Mouse (Mus musculus) ES-E14 (cell line): ENCODE data around the gene Tapt1. TPM values are rescaled to one million over a fixed set of nuclear protein-coding genes. Genes with fewer than 3 reads are reported as not detected.

Source experiments
- DNase-seq: peaks from one replicate; pipeline ENCODE4 v3.0.0-alpha.2; 2013; ENCODE audit warnings: low read depth, low spot score
- H3K27ac ChIP-seq: 2 replicates; pipeline ENCODE4 v1.5.1; 2012; ENCODE audit warnings: low read depth, mild to moderate bottlenecking, low read length, moderate library complexity, mixed read lengths; ENCODE audit not compliant: poor library complexity, insufficient read depth, severe bottlenecking
- H3K36me3 ChIP-seq: 2 replicates; pipeline ENCODE4 v1.6.1; 2012; ENCODE audit warnings: mild to moderate bottlenecking, low read length, moderate library complexity, mixed read lengths; ENCODE audit not compliant: control insufficient read depth, poor library complexity, insufficient read depth, severe bottlenecking
- H3K4me1 ChIP-seq, 2 experiments: fragments of 150-350 bp in 1 of 2; sonication (generic) in 1 of 2; 2 replicates each; pipeline ENCODE4 v1.6.1; 2012; ENCODE audit warnings: low read length in 2 of 2, mild to moderate bottlenecking in 1 of 2, mixed read lengths in 1 of 2; ENCODE audit not compliant: control insufficient read depth in 2 of 2, insufficient read depth in 2 of 2, poor library complexity in 1 of 2
- H3K4me3 ChIP-seq, 2 experiments: fragments of 150-350 bp in 1 of 2; sonication (generic) in 1 of 2; 2 replicates each; pipeline ENCODE4 v1.5.1; 2012; ENCODE audit warnings: low read length in 2 of 2, low read depth in 1 of 2, mild to moderate bottlenecking in 1 of 2, mixed read lengths in 1 of 2; ENCODE audit not compliant: insufficient read depth in 1 of 2, poor library complexity in 1 of 2, severe bottlenecking in 1 of 2
- H3K9ac ChIP-seq: 2 replicates; pipeline ENCODE4 v1.6.1; 2012; ENCODE audit warnings: low read depth, mild to moderate bottlenecking, low read length, mixed read lengths; ENCODE audit not compliant: poor library complexity, insufficient read depth, severe bottlenecking
- H3K9me3 ChIP-seq: fragments of 150-350 bp; sonication (generic); 2 replicates; pipeline ENCODE4 v1.6.1; 2012; ENCODE audit warnings: low read depth, mild to moderate bottlenecking, low read length; ENCODE audit not compliant: control insufficient read depth, insufficient read depth
- CHD2 ChIP-seq: IDR thresholded peaks from 2 replicates; pipeline ENCODE4 v1.6.1; 2014; ENCODE audit warnings: mild to moderate bottlenecking, low read depth, low read length, inconsistent platforms
- HCFC1 ChIP-seq: IDR thresholded peaks from 2 replicates; pipeline ENCODE4 v1.6.1; 2012; ENCODE audit warnings: low read length, inconsistent platforms, borderline replicate concordance; ENCODE audit not compliant: insufficient read depth
- MAFK ChIP-seq: IDR thresholded peaks from 2 replicates; pipeline ENCODE4 v1.6.1; 2014; ENCODE audit warnings: mild to moderate bottlenecking, low read depth, low read length, inconsistent platforms; ENCODE audit not compliant: insufficient read depth
- ZC3H11A ChIP-seq: IDR thresholded peaks from 2 replicates; pipeline ENCODE4 v1.6.1; 2012; ENCODE audit warnings: low read depth, mild to moderate bottlenecking, inconsistent platforms, low read length, borderline replicate concordance
- ZNF384 ChIP-seq: IDR thresholded peaks from 2 replicates; pipeline ENCODE4 v1.6.1; 2012; ENCODE audit warnings: low read depth, low read length, inconsistent platforms
- in situ Hi-C, 2 experiments: fragments of 600-800 bp; cut with MboI; formaldehyde crosslinking; loops; one replicate each; pipeline ENCODE4 v1.15.1; 2025; ENCODE audit warnings: low sequenced_read_pairs in 2 of 2, inconsistent platforms in 1 of 2; ENCODE audit not compliant: unreplicated experiment in 2 of 2
- total RNA-seq: library from RNA; depleted of rRNA; stranded (reverse); fragments of 300-350 nt; gene quantifications from 2 replicates; pipeline ENCODE4 v1.2.3, GENCODE M21; 2012

Tapt1 gene
- total RNA-seq, 1 experiment, result 25.9 TPM

DNA sequence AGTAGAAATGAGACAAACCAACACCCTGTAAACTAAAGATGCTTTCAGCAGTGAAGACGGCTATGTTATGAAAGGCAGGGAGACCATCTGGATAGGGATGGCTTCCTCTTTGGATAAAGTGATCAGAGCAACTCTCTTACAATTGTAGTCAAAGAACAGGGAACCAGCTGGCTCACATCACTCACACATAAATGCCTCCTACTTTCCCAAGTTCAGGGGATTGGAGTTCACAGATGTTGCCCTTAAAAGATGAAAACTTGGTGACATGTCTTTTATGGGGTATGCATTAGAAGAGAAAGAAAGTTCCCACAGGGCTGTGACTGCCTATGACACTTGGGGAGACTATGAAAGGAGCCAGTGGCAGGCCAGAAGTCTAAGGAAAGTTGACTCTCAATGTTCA is 73.4 kb downstream of the Tapt1 start:
- Histone ChIP-seq H3K4me3 (no peak overlapping the region), H3K36me3 (no peaks in the 10 kb centered on the region), H3K4me1 (no peaks in the 10 kb centered on the region), H3K27ac (no peak overlapping the region), H3K9me3 (no peaks in the 10 kb centered on the region), H3K9ac (no peak overlapping the region)
- in situ Hi-C loops, result no loop called here
- no peak for DNase-seq
- no peak for TF ChIP-seq MAFK
- no peak for TF ChIP-seq ZNF384
- TF ChIP-seq HCFC1, result no peak
- TF ChIP-seq CHD2, result no peak
- no peak for TF ChIP-seq ZC3H11A

DNA sequence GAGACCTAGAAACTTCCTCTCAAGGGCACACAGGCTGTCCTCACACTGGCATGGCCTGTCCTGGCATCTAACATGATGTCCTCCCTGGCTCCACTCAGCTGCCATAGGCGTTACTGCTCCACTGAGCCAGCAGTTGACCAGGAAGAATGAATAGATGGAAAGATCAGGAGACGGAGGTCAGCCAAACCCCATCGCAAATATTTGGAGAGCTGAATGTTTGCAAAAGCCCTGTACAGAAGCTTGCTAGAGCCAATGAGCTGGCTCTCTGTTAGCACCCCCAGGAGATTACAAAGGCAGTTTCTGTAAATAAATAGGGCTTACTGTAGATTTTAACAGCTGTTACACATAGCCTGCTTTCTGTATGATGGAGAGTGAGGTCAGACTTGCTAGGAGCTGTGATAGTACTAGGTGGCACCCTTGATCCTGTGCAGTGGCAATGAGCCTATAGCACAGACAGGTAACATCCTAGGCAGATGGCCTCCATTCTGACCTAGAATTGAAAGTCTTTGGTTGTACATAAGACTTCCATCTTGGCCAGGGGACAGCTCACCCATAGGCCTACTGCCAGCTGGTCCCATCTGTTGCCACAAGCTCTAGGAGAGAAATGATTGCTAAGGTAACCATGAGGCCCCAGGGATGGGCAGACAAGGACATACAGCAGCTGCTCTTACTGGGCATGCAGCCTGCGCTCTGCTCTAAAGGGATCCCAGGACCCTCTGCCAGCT is 74.9 kb downstream of the Tapt1 start:
- Histone ChIP-seq H3K4me1 (no peaks in the 10 kb centered on the region; a peak in 1 of 4 replicates), H3K4me3 (no peak overlapping the region), H3K36me3 (no peaks in the 10 kb centered on the region), H3K9ac (no peak overlapping the region), H3K27ac (no peak overlapping the region), H3K9me3 (no peaks in the 10 kb centered on the region)
- TF ChIP-seq HCFC1 (no peak), ZNF384 (no peak), ZC3H11A (no peak)
- in situ Hi-C loops, result no loop called here
- no peak for DNase-seq

DNA sequence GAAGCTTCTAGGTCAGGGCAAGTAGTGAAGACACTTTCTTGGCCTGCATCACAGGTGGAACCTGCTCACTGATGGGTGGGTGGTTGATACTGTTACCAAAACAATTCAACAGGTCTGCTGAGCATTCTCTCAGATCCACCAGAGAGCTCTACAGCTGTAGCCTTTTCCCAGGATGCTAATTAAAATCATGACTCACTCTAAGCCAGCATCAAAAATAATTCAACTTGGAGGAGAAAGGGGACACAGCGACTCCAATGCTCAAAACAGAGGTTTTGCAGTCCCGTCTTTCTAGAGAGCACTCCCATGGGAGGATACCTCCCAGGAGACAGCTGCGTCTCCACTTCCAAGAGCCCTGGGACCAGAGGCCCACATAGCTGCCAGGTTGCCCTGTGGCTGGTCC is 78.7 kb downstream of the Tapt1 start:
- TF ChIP-seq CHD2 (no peak), ZNF384 (no peak), ZC3H11A (no peak), MAFK (no peak), HCFC1 (no peak)
- H3K4me1 ChIP-seq, result peaks cover 2 to 11% of the 10 kb centered on the region in 2 experiments; a peak in 2 of 4 replicates
- in situ Hi-C loops, result no loop called here
- DNase-seq, result no peak
- no peaks in the 10 kb centered on the region for H3K36me3 ChIP-seq
- no peak overlapping the region for H3K27ac ChIP-seq
- H3K9ac ChIP-seq, result no peak overlapping the region
- H3K4me3 ChIP-seq, result no peak overlapping the region
- no peaks in the 10 kb centered on the region for H3K9me3 ChIP-seq

DNA sequence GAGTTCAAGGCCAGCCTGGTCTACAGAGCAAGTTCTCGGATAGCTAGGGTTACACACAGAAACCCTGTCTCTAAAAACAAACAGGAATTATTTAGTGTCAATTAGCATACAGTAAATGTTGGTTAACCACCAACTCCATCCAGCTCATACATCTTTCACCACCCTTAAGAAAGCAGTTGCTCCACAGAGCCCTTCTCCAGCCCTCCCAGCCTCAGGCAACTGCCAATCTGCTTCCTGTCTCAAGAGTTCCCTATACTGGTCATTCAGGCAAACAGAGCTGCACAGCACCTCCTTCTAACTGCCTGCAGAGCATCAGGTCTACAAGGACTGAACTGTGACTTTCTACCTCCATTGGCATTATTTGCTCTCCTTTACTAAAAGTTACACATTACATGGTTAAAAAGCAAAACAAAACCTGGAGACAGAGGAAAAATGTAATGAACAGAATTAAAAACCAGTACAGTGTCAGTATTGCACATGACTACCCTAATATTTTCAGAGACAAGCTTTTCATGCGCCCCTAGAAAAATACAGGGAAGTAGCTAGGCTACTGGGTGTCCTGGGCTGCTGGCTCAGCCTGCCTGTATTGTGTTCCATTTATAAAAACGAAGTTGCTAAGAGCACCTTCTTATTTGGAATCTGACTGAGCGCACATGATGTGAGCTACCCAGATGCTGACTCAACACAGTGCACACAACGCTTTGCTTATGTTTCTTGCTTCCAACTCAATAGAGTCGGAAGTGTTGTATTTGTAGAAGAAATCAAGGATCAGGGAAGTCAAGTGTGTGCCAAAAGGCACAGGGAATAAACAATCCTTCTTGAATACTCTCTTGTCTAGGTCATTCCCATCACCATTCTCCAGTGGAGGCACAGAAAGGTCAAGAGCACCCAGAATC is 79.7 kb downstream of the Tapt1 start:
- no peaks in the 10 kb centered on the region for H3K9me3 ChIP-seq
- no peak for DNase-seq
- no peak overlapping the region for H3K4me3 ChIP-seq
- H3K9ac ChIP-seq, result no peak overlapping the region
- no peaks in the 10 kb centered on the region for H3K36me3 ChIP-seq
- no peak overlapping the region for H3K27ac ChIP-seq
- H3K4me1 ChIP-seq, result peaks cover 2 to 11% of the 10 kb centered on the region in 2 experiments; a peak in 2 of 4 replicates
- in situ Hi-C loops, result no loop called here
- TF ChIP-seq MAFK (no peak), CHD2 (no peak), HCFC1 (no peak), ZNF384 (no peak), ZC3H11A (no peak)
